Mouse (Mus musculus): ENCODE results near the gene Neurl2. TPM values are rescaled to one million over a fixed set of nuclear protein-coding genes. Genes with fewer than 3 reads are reported as not detected.
"Not testable (repeated sequence)": the region's sequence is repeated elsewhere in the genome, so short reads cannot be mapped to it uniquely, and the experiment has no call there.

The Neurl2 gene
- total and polyA plus RNA-seq, 2 experiments: 1.6 to 5.6 TPM

DNA sequence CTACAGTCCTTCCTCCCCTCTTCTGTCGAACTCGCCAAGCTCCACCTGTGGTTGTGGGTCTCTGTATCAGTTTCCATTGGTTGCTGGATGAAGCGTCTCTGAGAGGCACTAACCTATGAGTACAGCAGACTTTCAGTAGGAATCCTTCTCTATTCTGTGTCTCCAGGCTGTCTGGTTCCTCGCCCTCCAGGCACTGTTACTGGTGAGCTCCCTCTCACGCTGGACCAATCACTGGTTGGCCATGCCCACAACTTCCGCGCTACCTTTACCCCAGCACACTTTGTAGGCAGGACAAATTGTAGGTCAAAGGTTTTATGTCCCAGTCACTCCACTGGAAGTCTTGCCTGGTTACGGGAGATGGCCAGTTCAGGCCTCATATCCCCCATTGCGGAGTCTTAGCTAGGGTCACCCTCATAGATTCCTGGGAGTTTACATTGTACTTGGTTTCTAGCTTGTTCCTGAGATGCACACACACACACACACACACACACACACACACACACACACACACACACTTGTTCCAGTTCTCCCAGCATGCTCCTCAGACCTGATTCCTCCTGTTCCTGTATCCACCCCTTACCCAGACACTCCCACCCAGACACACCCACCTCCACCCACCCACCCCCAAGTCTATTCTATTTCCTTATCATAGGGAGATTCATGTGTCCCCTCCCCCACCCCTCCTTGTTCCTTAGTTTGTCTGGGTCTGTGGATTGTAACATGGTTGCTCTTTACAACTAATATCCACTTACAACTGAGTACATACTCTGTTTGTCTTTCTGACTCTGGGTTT is 26.6 kb upstream of the Neurl2 start:
- Histone ChIP-seq H3K36me3 (ENCODE audit: control insufficient read depth, insufficient read depth, low read length) (no peaks in the 10 kb centered on the region), H3K4me3 (ENCODE audit: insufficient read depth, low read depth, low read length) (peak overlapping the region; percentile 35), H3K79me2 (ENCODE audit: control insufficient read depth, insufficient read depth, low read length) (no peaks in the 10 kb centered on the region), H3K4me1 (ENCODE audit: control insufficient read depth, insufficient read depth, low read length) (peaks cover 13% of the 10 kb centered on the region), H3K9ac (ENCODE audit: low read depth, low read length) (peak overlapping the region; percentile 61), H3K27me3 (ENCODE audit: control insufficient read depth, insufficient read depth, low read length) (no peaks in the 10 kb centered on the region), H3K27ac (replicated peaks; ENCODE audit: insufficient read depth, low read depth, low read length) (peak overlapping the region; percentile 94)
- TF ChIP-seq CTCF (IDR thresholded peaks at IDR 0.05; ENCODE audit: low read depth, low read length) (no peak), POLR2A (IDR thresholded peaks at IDR 0.05; ENCODE audit: extremely low read depth, insufficient read depth, low read length) (peak; percentile 40; the same call in 1 of the 2 replicates)
- peak; percentile 97 for DNase-seq (ENCODE audit: extremely low read depth, low read depth, low spot score)
- WGBS: 14% methylated on average over 9 of the region's 9 CpGs

- Histone ChIP-seq H3K36me3 (ENCODE audit: control insufficient read depth, insufficient read depth, low read length) (no peaks in the 10 kb centered on the region), H3K9ac (ENCODE audit: low read depth, low read length) (peak overlapping the region; percentile 61), H3K27me3 (ENCODE audit: control insufficient read depth, insufficient read depth, low read length) (no peaks in the 10 kb centered on the region), H3K4me1 (ENCODE audit: control insufficient read depth, insufficient read depth, low read length) (peaks cover 13% of the 10 kb centered on the region), H3K4me3 (ENCODE audit: insufficient read depth, low read depth, low read length) (peak overlapping the region; percentile 35), H3K79me2 (ENCODE audit: control insufficient read depth, insufficient read depth, low read length) (no peaks in the 10 kb centered on the region), H3K27ac (replicated peaks; ENCODE audit: insufficient read depth, low read depth, low read length) (peak overlapping the region; percentile 94)
- TF ChIP-seq CTCF (IDR thresholded peaks at IDR 0.05; ENCODE audit: low read depth, low read length): no peak
- TF ChIP-seq POLR2A (IDR thresholded peaks at IDR 0.05; ENCODE audit: extremely low read depth, insufficient read depth, low read length): no peak
- 45% methylated on average over 2 of the region's 2 CpGs for WGBS
- no peak for DNase-seq (ENCODE audit: extremely low read depth, low read depth, low spot score)
Observed at GRCm38 (mm10) chr2:164859155-164859554, 25.9 kb upstream of the Neurl2 start.

DNA sequence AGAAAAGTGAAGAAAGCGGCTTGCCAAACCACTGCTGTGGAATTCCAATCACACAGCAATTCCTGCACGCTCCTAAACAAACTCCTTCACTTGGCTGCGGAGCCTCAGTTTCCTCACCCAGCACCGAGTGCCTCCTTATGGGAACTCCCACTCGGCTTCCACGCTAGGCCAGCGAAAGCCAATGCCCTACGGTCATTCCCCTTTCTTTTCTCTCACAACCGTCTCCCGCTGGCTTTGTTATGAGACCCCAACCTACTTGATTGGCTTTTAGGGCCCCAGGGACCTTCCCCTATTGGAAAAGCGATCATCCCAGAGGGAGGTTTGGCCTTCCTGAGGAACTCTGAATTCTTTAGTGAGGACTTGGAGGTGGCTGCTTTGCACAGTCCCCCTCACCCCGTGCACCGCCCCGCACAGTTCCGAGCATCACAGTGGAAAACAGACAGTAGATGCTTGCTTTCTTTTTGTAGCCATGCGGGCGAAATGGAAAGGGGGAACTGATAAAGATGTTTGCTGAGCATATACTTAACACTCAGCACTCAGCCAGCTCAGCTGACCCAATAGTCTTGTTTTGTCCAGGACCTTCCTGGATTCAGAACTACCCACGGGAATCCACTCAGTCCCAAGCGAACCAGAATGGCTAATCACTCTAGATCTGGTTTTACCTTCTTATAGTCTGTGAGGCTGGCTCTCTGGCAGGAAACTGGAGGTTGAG is 24.7 kb upstream of the Neurl2 start:
- Histone ChIP-seq H3K36me3 (ENCODE audit: control insufficient read depth, insufficient read depth, low read length) (no peaks in the 10 kb centered on the region; the same call in 1 of the 2 replicates), H3K4me1 (ENCODE audit: control insufficient read depth, insufficient read depth, low read length) (peaks cover 13% of the 10 kb centered on the region), H3K27me3 (ENCODE audit: control insufficient read depth, insufficient read depth, low read length) (no peaks in the 10 kb centered on the region), H3K79me2 (ENCODE audit: control insufficient read depth, insufficient read depth, low read length) (no peaks in the 10 kb centered on the region), H3K27ac (replicated peaks; ENCODE audit: insufficient read depth, low read depth, low read length) (peak overlapping the region; percentile 11), H3K4me3 (ENCODE audit: insufficient read depth, low read depth, low read length) (peak overlapping the region; percentile 77; the same call in 1 of the 2 replicates), H3K9ac (ENCODE audit: low read depth, low read length) (no peak overlapping the region)
- 62% methylated on average over 19 of the region's 19 CpGs for WGBS
- TF ChIP-seq CTCF (IDR thresholded peaks at IDR 0.05; ENCODE audit: low read depth, low read length): no peak
- no peak for TF ChIP-seq POLR2A (IDR thresholded peaks at IDR 0.05; ENCODE audit: extremely low read depth, insufficient read depth, low read length)
- no peak for DNase-seq (ENCODE audit: extremely low read depth, low read depth, low spot score)

- Histone ChIP-seq H3K4me1 (ENCODE audit: control insufficient read depth, insufficient read depth, low read length) (peaks cover 13% of the 10 kb centered on the region), H3K27ac (replicated peaks; ENCODE audit: insufficient read depth, low read depth, low read length) (peak within 1 kb of the TSS; percentile 58), H3K9ac (ENCODE audit: low read depth, low read length) (peak within 1 kb of the TSS; percentile 76), H3K27me3 (ENCODE audit: control insufficient read depth, insufficient read depth, low read length) (no peaks in the 10 kb centered on the region), H3K79me2 (ENCODE audit: control insufficient read depth, insufficient read depth, low read length) (no peaks in the 10 kb centered on the region), H3K36me3 (ENCODE audit: control insufficient read depth, insufficient read depth, low read length) (no peaks in the 10 kb centered on the region; the same call in 1 of the 2 replicates), H3K4me3 (ENCODE audit: insufficient read depth, low read depth, low read length) (peak within 1 kb of the TSS; percentile 77)
- DNase-seq (ENCODE audit: extremely low read depth, low read depth, low spot score): no peak
- TF ChIP-seq POLR2A (IDR thresholded peaks at IDR 0.05; ENCODE audit: extremely low read depth, insufficient read depth, low read length) (no peak), CTCF (IDR thresholded peaks at IDR 0.05; ENCODE audit: low read depth, low read length) (no peak)
- WGBS: 7% methylated on average over 47 of the region's 47 CpGs
Observed at GRCm38 (mm10) chr2:164857101-164857821, 24.0 kb upstream of the Neurl2 start, which contains the start of gene Pltp. Gene Pltp (minus strand): TSS chr2:164857711.

- no peak; the same call in 1 of the 2 replicates for TF ChIP-seq CTCF (IDR thresholded peaks at IDR 0.05; ENCODE audit: low read depth, low read length)
- TF ChIP-seq POLR2A (IDR thresholded peaks at IDR 0.05; ENCODE audit: extremely low read depth, insufficient read depth, low read length): no peak
Observed at GRCm38 (mm10) chr2:164856309-164857100, 23.2 kb upstream of the Neurl2 start.

GRCm38 (mm10) chr2:164855572-164855971 is 22.3 kb upstream of the Neurl2 start:
- H3K27ac ChIP-seq (replicated peaks; ENCODE audit: insufficient read depth, low read depth, low read length): not testable (repeated sequence)
- WGBS: 66% methylated on average over 5 of the region's 5 CpGs
- peak; percentile 81 for DNase-seq (ENCODE audit: extremely low read depth, low read depth, low spot score)

More at GRCm38 (mm10) chr2:164856309-164857100, 23.2 kb upstream of the Neurl2 start:
- Histone ChIP-seq H3K4me3 (ENCODE audit: insufficient read depth, low read depth, low read length) (peak overlapping the region; percentile 77), H3K27ac (replicated peaks; ENCODE audit: insufficient read depth, low read depth, low read length) (peak overlapping the region; percentile 58), H3K79me2 (ENCODE audit: control insufficient read depth, insufficient read depth, low read length) (no peaks in the 10 kb centered on the region), H3K27me3 (ENCODE audit: control insufficient read depth, insufficient read depth, low read length) (no peaks in the 10 kb centered on the region), H3K9ac (ENCODE audit: low read depth, low read length) (peak overlapping the region; percentile 76), H3K36me3 (ENCODE audit: control insufficient read depth, insufficient read depth, low read length) (no peaks in the 10 kb centered on the region; the same call in 1 of the 2 replicates), H3K4me1 (ENCODE audit: control insufficient read depth, insufficient read depth, low read length) (peaks cover 13% of the 10 kb centered on the region)
- 2% methylated on average over 42 of the region's 42 CpGs for WGBS
- peak; percentile 84 for DNase-seq (ENCODE audit: extremely low read depth, low read depth, low spot score)

More at GRCm38 (mm10) chr2:164855572-164855971, 22.3 kb upstream of the Neurl2 start:
- H3K36me3 ChIP-seq (ENCODE audit: control insufficient read depth, insufficient read depth, low read length); H3K79me2 ChIP-seq (ENCODE audit: control insufficient read depth, insufficient read depth, low read length); H3K4me3 ChIP-seq (ENCODE audit: insufficient read depth, low read depth, low read length); H3K27me3 ChIP-seq (ENCODE audit: control insufficient read depth, insufficient read depth, low read length); H3K9ac ChIP-seq (ENCODE audit: low read depth, low read length): not testable (repeated sequence)
- peaks cover 13% of the 10 kb centered on the region for H3K4me1 ChIP-seq (ENCODE audit: control insufficient read depth, insufficient read depth, low read length)
